Mouse (Mus musculus): ENCODE data around the gene Tomm20. TPM values are rescaled to one million over a fixed set of nuclear protein-coding genes. Genes with fewer than 3 reads are reported as not detected.
A peak's percentile ranks its signal among the peaks of the same experiment; 100 is the strongest.

The Tomm20 gene
- total RNA-seq, 2 experiments from 2014 or later, result 209 to 214 TPM

DNA sequence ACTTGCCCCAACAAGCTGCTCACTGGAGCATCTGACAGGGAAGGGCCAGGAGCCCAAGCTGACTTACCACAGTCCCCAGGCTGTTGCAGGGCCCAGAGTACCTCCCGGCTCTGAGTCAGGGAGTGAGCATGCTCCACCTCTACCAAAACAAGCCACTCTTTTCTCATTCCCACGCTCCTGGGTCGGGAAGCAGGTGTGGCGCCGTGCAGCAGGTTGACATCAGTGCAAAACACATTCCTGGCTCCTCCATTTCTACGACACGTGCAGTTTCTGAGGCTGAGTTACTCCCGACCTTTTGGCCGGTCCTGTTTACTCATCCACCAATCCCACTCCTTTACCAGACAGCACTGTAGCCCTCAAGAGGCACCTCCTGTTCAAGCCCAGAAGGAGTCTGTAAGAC is 37.7 kb downstream of the Tomm20 start:
- TF ChIP-seq CTCF (conservative IDR thresholded peaks at IDR 0.05), result no peak
- no peak for DNase-seq (ENCODE audit: low spot score in 2 of 2)
- peak overlapping the region; percentile 75 for H3K27ac ChIP-seq
- no peak overlapping the region for H3K4me3 ChIP-seq

DNA sequence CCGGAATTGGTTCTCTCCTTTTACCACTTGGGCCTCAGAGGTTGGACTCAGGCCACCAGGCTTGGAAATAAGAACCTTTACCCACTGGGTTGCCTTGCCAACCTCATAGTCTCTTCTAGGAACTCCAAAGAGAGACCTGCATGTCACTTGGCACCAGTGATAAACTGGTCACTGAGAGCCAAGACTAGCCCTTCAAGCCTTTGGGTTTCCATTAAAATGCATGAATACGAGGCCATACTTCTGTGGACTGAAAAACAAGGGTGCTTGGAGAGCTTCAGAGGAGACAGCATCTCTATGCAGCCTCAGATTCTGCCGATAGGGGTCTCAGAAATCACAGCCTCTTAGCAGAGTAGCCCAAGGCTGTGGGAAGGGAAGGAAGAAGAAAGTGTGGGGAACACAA is 38.3 kb downstream of the Tomm20 start:
- peak; percentile 31 to 65 for DNase-seq (ENCODE audit: low spot score in 2 of 2)

DNA sequence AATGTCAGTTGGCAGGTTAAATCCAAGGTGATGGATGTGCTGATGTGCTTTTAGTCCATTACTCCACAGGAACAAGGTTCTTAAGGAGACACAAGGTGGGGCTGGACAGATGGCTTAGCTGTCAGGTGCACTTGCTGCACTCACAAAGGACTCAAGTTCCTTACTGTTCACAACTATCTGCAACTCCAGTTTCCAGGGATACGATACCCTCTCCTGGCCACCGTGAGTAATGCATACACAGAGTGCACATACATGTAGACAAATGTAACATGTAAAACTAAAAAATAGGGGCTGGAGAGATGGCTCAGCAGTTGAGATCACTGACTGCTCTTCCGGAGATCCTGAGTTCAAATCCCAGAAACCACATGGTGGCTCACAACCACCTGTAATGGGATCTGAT is 40.3 kb downstream of the Tomm20 start:
- H3K4me3 ChIP-seq, result no peak overlapping the region
- no peak overlapping the region for H3K27ac ChIP-seq
- peak; percentile 59 for TF ChIP-seq CTCF (conservative IDR thresholded peaks at IDR 0.05)
- no peak for DNase-seq (ENCODE audit: low spot score in 2 of 2)

More for the DNA sequence above, 38.3 kb downstream of the Tomm20 start:
- Histone ChIP-seq H3K27ac (peak overlapping the region; percentile 75), H3K4me3 (no peak overlapping the region)
- TF ChIP-seq CTCF (conservative IDR thresholded peaks at IDR 0.05), result peak; percentile 71

DNA sequence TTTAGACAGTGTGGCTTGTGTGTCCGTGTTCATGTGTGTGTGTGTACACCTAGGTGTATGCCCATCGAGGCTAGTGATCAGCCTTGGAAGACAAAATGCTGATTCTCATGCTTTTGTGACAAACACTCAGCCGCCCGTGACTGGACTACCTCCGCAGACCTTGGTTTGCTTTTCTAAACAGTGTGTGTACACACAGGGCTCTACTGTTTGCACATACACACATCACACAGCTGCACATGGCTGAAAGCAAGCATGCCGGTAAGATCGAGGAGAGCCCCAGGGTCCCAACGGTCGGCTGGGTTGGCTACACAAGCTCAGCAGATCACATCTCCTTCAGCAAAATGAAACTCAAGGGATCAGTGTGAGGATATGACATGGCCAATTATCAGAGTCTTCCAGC is 41.7 kb downstream of the Tomm20 start:
- no peak overlapping the region for H3K4me3 ChIP-seq
- no peak for DNase-seq (ENCODE audit: low spot score in 2 of 2)
- no peak overlapping the region for H3K27ac ChIP-seq
- no peak for TF ChIP-seq CTCF (conservative IDR thresholded peaks at IDR 0.05)

DNA sequence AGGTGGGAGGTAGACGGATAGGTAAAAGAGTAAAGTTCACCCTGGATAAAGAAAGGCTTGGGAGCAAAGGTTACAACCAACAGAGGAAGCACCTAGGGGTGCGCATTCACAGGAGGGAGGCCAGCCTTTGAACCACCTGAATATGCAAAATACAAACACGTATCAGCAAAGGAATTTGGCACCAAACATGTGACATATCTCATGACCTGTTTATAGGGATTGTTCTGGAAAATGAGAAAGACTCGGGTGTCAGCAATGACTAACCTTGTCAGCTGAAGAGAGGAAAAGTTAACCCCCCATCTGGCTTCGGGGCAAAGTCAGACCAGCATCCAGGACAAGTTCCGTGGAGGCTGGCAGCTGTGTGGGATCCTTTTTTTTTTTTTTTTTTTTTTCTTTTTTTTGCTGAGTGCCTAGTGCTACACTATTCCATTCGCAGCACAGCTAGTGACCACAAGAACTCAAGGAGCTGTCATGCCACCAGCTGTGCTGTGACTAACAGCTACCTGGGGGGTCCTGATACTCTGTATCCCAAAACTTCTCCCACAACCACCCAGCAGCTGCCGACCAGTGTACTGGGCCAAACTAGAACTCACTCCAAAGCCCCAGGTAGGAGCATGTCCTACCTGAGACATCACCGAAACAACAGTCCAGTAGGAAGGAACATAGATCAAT is 42.3 kb downstream of the Tomm20 start:
- no peak for DNase-seq (ENCODE audit: low spot score in 2 of 2)
- Histone ChIP-seq H3K4me3 (no peak overlapping the region), H3K27ac (no peak overlapping the region)
- TF ChIP-seq CTCF (conservative IDR thresholded peaks at IDR 0.05), result no peak

DNA sequence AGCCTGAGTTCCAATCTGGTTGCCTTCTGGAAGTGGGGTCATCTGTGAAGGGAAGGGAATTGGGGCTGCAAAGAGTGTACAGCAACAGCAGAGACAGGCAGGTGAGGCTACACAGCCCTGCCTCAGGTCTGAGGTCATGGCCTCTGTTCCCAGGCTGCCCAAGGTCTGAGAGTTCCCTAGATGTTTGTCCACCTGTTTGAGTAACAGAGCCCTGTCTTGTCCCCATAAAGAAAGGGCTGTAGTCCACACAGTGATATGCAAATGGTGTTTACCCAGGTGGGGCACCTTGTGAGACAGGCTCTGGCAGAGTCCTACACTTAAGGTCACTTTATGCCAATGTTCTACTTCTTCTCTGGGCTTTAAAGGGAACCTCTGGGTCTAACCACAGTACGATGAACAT is 44.0 kb downstream of the Tomm20 start:
- Histone ChIP-seq H3K4me3 (no peak overlapping the region), H3K27ac (no peak overlapping the region)
- TF ChIP-seq CTCF (conservative IDR thresholded peaks at IDR 0.05), result no peak
- no peak for DNase-seq (ENCODE audit: low spot score in 2 of 2)

DNA sequence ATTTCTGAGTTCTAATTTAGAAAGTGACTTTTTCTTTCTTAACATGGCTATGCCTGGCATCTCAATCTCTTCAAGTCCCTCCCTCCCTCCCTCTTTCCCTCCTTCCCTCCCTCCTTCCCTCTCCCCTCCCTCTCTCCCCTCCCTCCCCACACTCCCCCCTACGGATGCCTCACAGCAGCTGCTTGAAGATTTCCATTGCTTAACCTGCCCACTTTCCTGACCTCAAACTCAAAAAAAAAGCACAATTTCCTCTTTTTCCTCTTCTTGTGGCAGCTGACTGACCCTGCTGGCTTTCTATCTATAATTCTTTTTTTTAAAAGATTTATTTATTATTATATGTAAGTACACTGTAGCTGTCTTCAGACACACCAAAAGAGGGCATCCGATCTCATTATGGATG is 44.6 kb downstream of the Tomm20 start:
- Histone ChIP-seq H3K27ac (no peak overlapping the region), H3K4me3 (no peak overlapping the region)
- no peak for DNase-seq (ENCODE audit: low spot score in 2 of 2)
- no peak for TF ChIP-seq CTCF (conservative IDR thresholded peaks at IDR 0.05)

DNA sequence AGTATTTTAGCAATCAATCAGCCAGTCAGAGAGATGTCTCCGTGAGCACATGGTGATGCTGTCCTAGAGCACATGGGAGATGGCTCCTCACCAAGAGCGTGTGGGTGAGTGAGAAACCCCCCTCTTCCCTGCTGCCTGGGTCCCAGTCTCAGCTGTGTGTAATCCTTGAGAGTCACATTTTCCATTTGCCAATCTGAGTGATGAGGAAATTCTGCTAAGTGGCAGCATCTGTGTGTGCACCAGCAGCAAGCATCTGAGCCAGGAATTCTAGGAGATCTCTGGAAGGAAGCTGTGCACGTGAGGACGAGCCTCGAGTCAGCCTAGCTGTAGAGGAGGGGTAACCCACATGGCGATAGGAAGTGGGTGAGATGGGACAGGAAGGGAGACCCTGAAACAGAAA is 50.5 kb downstream of the Tomm20 start:
- TF ChIP-seq CTCF (conservative IDR thresholded peaks at IDR 0.05), result no peak
- peak; percentile 78 to 92 for DNase-seq (ENCODE audit: low spot score in 2 of 2)
- Histone ChIP-seq H3K27ac (peak overlapping the region; percentile 56; the same call in 1 of the 2 replicates), H3K4me3 (no peak overlapping the region)

DNA sequence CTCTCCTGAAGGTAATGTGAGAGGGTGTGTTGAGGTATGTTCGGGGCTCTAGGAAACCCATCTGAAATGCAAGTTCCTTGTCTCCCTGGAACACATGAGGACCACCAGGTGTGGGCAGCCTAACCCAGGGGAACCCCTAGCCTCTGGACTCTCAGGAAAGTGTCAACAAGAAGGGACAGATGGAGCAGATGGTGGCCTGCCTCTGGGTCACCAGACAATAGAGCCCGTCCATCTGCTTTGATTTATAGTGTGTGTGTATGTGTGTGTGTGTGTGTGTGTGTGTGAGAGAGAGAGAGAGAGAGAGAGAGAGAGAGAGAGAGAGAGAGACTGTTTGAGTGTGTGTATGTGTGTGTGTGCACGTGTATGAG is 58.0 kb downstream of the Tomm20 start:
- Histone ChIP-seq H3K4me3 (no peak overlapping the region), H3K27ac (peak overlapping the region; percentile 80)
- DNase-seq (ENCODE audit: low spot score in 2 of 2), result no peak
- no peak for TF ChIP-seq CTCF (conservative IDR thresholded peaks at IDR 0.05)

DNA sequence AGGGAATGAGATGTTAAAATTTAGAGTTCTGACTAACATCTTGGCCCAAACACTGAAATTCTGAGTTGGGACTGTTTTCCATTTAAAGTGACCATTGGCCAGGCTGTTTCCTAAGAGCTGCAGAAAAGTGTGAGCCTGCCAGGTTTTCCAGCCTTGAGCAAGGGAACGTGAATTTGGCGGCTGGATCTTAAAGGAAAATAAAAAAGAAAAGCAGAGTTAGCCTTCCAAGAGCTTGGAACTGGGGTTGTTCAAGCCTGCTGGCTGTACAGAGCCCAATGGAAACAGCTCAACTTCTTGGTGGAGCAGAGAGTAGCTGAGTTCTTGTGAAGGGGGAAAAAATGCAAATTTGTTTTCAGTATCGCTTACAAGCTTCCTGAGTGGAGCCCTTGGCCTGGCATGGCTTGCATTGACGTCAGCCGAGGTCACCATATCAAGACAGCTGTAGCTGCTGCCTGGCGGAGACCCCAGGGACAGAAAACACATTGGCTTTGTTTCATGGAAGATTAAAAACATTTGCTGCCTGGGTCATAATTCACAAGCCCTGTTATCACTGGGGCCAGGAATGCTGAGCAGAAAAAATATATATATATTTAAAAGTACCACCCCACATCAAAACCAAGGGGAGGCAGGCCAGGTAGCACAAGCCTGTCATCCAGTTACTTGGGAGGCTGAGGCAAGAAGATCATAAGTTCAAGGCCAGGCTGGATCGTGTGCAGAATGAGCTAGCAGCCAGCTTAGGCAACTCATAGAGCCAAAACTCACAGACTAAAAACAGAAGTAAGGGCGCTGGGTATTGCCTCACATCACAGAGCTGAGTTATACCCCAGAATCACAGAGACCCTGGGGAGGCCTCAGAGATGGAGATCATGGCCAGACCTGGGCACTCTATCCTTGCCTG is 58.7 kb downstream of the Tomm20 start:
- TF ChIP-seq CTCF (conservative IDR thresholded peaks at IDR 0.05), result no peak
- DNase-seq (ENCODE audit: low spot score in 2 of 2), result peak in 1 of 2 experiments; percentile 23
- Histone ChIP-seq H3K4me3 (no peak overlapping the region), H3K27ac (peak overlapping the region; percentile 80)

DNA sequence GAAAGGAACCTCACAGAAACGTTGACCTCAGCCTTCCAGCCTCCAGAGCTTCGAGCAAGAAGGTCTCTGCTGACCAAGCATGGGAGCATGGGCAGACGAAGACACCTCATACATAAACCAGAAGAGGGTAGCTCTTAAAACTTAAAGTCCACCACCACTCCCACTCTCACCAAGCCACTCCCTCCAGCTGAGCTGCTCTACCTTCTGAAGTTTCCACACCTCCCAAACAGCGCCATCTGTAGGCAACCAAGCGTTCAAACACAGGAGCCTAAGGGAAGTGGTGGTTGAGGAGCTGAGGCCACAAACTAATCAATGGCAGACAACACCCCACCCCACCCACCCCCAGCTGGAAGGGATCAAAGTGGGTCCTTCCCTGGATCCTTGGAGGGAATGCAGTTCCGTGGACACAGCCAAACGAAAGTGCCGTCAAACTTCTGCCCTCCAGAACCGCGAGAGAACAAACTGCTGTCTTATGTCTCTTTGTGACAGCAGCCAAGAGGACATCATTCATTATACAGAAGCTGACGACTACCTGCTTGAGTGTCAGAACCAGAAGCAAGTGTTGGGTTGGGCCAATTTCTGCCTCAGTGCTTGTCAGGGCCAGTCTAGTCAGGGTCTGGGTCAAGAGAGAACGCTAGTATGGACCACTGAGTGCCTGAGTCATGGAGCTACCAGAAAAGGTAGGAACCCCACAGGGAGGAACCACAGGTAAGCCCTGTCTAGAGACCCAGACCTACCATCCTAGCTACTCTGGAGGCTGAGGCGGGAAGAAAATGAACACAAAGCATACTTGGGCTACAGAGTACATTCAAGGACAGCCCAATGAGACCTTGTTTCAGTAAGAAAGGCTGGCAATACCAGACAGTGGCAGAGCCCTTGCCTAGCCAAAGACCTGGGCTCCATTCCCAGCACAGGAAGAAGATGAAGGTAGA is 59.8 kb downstream of the Tomm20 start:
- peak in 1 of 2 experiments; percentile 37 for DNase-seq (ENCODE audit: low spot score in 2 of 2)
- Histone ChIP-seq H3K27ac (peak overlapping the region; percentile 80), H3K4me3 (no peak overlapping the region)
- TF ChIP-seq CTCF (conservative IDR thresholded peaks at IDR 0.05), result peak; percentile 54

DNA sequence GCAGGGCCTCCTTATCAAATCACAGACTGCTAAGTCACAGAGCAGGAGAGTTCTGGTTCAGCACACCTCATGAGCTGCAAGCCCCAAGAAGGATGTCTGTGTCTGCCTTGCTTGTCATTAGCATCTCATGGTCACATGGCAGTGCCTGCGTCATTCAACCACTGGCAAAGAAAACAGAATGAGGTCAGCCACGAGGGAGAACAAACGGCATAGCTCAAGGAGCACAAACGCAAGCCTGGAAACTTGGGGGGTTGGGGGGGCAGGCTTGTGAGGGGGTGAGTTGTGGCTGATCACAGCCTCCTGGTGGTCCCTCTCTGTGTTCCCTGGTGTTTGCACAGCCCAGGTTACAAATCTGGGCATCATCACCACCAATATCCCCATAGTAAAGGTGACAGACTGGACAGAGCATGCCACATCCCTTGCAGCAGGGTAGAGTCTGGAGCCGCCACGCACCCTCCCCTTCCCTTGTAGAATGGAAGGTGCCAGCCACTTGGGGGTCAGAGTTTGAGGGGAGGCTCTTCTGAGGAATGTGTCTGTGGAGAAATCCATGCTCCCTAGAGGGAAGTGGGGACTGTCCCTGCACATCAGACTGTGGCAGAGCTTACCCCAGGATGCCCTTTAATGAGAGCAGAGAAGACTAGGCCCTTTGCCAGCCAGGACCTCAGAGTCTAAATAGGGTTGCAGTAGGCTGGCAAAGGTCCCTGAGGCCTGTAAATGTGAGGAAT is 61.3 kb downstream of the Tomm20 start:
- peak overlapping the region; percentile 87 for H3K27ac ChIP-seq
- TF ChIP-seq CTCF (conservative IDR thresholded peaks at IDR 0.05), result no peak
- DNase-seq (ENCODE audit: low spot score in 2 of 2), result peak; percentile 51 to 77
- H3K4me3 ChIP-seq, result no peak overlapping the region

Measured in layer of hippocampus, adult 2 months (tissue).